Mouse (Mus musculus): ENCODE data around the gene Mgarp. TPM values are rescaled to one million over a fixed set of nuclear protein-coding genes. Genes with fewer than 3 reads are reported as not detected.

Mgarp gene
- polyA plus RNA-seq, 1 experiment from 2014 or later = 0.59 TPM

DNA sequence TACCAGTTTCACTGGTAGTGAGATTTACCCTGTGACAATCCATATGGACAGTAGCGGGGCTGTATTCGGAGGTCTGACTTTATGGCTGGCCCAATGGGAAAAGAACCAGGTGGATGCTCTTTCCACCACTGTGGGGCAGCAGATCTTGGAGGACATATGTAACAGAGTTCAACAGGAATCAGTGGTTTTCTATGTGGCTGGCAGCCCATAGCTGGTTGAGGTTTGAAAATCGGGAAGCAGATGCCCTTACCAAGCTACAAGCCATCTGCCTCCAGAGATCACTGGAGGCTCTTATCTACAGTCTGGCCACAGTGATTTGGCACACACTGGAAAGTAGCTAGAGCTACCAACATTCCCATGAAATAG lies 31.0 kb downstream of the Mgarp start:
- H3K27me3 ChIP-seq (replicated peaks; ENCODE audit: control insufficient read depth, insufficient read depth, low read length) = no peaks in the 10 kb centered on the region
- H3K4me3 ChIP-seq (ENCODE audit: low read depth, low read length) = peak overlapping the region; percentile 33; the same call in 1 of the 2 replicates
- H3K4me2 ChIP-seq (replicated peaks; ENCODE audit: low read depth) = peak overlapping the region; percentile 73
- no peak for TF ChIP-seq CTCF (IDR thresholded peaks at IDR 0.05; ENCODE audit: low read depth)
- 10% methylated on average over 3 of the region's 3 CpGs for WGBS
- H3K36me3 ChIP-seq (ENCODE audit: control insufficient read depth, insufficient read depth) = no peaks in the 10 kb centered on the region
- no peak overlapping the region for H3K27ac ChIP-seq (ENCODE audit: low read depth, low read length)
- ATAC-seq = no peak
- no peaks in the 10 kb centered on the region for H3K9me3 ChIP-seq (ENCODE audit: control insufficient read depth)
- H3K9ac ChIP-seq (ENCODE audit: low read depth, low read length) = no peak overlapping the region
- no peaks in the 10 kb centered on the region for H3K4me1 ChIP-seq (replicated peaks; ENCODE audit: control insufficient read depth, insufficient read depth, low read length)

DNA sequence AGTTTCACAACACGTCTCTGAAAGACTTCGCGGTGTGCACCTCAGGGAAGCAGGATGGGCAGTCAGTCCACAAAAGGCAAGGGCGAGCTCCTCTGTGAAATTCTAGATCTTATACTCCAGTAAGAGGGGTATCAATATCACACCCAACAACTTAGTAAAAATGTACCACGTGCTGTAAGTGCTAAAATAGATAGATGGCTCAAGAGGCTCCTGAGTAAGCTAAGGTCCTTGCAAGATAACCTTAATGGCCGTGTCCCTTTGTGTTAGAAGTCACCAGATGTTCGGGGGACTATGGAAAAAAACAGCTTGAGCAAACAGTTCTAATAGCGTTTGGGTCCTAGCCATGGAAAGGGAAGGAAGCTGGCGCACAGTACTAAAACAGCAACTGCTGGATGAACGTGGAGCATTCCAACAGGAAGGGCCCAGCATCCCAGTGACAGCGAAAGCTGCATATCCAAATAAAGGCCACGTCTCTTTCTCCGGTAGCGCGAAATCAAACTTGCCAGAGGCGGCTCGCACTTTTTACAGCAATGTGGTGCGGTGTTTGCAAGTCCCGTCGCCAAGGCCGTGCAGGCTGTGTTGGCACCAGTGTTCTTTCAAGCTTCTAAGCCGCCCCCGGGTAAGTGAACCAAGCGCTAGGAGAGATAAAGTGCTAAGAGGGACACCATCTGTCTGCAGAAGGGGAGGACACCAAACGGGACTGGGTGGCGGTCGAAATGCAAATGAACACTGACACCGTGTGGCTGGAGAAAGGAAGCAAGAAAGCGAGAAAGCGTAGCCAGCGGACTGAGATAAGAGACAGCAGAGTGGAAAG lies 31.6 kb downstream of the Mgarp start:
- WGBS = 8% methylated on average over 31 of the region's 31 CpGs

DNA sequence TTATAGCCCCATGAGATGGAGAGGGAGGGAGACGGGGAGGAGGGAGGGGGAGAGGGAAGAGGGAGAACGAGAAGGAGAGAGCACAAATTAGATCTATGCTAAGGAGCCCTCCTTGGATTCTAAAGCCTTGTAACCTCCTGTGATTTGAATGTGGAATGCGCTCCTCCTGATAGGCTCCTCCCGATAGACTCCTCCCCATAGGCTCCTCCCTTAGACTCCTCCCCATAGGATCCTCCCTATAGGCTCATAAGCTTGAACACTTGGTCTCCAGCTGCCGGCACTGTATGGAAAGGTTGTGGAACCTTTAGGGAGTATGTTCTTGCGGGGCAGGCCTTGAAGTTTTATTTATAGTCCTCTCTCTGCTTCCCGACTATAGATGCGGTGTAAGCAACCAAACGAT lies 35.5 kb downstream of the Mgarp start:
- no peak for ATAC-seq
- H3K9me3 ChIP-seq (ENCODE audit: control insufficient read depth) = no peaks in the 10 kb centered on the region
- H3K4me1 ChIP-seq (replicated peaks; ENCODE audit: control insufficient read depth, insufficient read depth, low read length) = peaks cover 5% of the 10 kb centered on the region; the same call in 1 of the 2 replicates
- no peak for TF ChIP-seq CTCF (IDR thresholded peaks at IDR 0.05; ENCODE audit: low read depth)
- H3K27ac ChIP-seq (ENCODE audit: low read depth, low read length) = no peak overlapping the region
- no peaks in the 10 kb centered on the region for H3K27me3 ChIP-seq (replicated peaks; ENCODE audit: control insufficient read depth, insufficient read depth, low read length)
- H3K4me2 ChIP-seq (replicated peaks; ENCODE audit: low read depth) = no peak overlapping the region
- H3K9ac ChIP-seq (ENCODE audit: low read depth, low read length) = no peak overlapping the region
- H3K36me3 ChIP-seq (ENCODE audit: control insufficient read depth, insufficient read depth) = no peaks in the 10 kb centered on the region
- no peak overlapping the region for H3K4me3 ChIP-seq (ENCODE audit: low read depth, low read length)
- WGBS = 31% methylated on average over 9 of the region's 9 CpGs

More for the DNA sequence above, 31.6 kb downstream of the Mgarp start:
- Histone ChIP-seq H3K27ac (ENCODE audit: low read depth, low read length) (no peak overlapping the region), H3K9ac (ENCODE audit: low read depth, low read length) (no peak overlapping the region), H3K36me3 (ENCODE audit: control insufficient read depth, insufficient read depth) (no peaks in the 10 kb centered on the region), H3K4me2 (replicated peaks; ENCODE audit: low read depth) (peak overlapping the region; percentile 73), H3K27me3 (replicated peaks; ENCODE audit: control insufficient read depth, insufficient read depth, low read length) (no peaks in the 10 kb centered on the region), H3K9me3 (ENCODE audit: control insufficient read depth) (no peaks in the 10 kb centered on the region), H3K4me3 (ENCODE audit: low read depth, low read length) (peak overlapping the region; percentile 33), H3K4me1 (replicated peaks; ENCODE audit: control insufficient read depth, insufficient read depth, low read length) (no peaks in the 10 kb centered on the region)
- peak; percentile 64 for ATAC-seq
- TF ChIP-seq CTCF (IDR thresholded peaks at IDR 0.05; ENCODE audit: low read depth) = peak; percentile 93

DNA sequence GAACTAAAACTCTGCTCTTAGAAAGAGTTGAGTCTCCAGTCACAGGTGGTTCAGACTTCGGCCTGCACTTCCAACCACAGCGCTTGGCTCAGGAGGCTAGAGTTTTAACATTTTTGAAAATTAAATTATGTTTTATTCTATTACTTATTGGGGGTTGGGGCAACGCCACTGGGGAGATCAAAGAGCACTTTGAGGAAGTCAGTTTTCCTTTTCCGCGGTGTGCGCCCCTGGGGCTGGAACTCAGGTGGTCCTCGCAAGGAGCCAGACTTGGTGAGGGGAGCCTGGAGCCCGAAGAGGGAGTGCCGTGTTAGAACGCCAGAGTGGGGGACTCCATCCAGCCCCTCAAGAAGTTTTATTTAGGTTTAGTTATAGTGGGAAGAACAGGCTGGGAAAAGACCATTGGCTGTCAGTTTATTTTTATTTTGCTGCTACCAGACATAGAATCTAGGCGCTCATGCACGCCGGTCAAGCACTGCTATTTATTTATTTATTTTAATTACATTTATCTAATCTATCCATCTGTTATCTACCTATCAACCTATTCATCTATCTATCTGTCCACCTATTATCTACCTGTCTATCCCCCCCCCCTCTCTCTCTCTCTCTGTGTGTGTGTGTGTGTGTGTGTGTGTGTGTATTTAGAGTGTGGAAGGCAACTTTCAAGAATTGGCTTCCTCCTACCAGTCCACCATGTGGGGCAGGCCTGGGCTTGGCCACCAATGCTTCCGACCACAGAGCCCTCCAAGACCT lies 36.8 kb downstream of the Mgarp start:
- peak overlapping the region; percentile 87 for H3K4me2 ChIP-seq (replicated peaks; ENCODE audit: low read depth)
- 46% methylated on average over 14 of the region's 14 CpGs for WGBS
- ATAC-seq = no peak
- H3K9me3 ChIP-seq (ENCODE audit: control insufficient read depth) = no peaks in the 10 kb centered on the region
- no peaks in the 10 kb centered on the region for H3K36me3 ChIP-seq (ENCODE audit: control insufficient read depth, insufficient read depth)
- H3K27ac ChIP-seq (ENCODE audit: low read depth, low read length) = 0 out of 2 replicates have a peak overlapping the region, but pooled peaks have one; percentile 84
- H3K9ac ChIP-seq (ENCODE audit: low read depth, low read length) = no peak overlapping the region
- peaks cover 5% of the 10 kb centered on the region; the same call in 1 of the 2 replicates for H3K4me1 ChIP-seq (replicated peaks; ENCODE audit: control insufficient read depth, insufficient read depth, low read length)
- no peaks in the 10 kb centered on the region for H3K27me3 ChIP-seq (replicated peaks; ENCODE audit: control insufficient read depth, insufficient read depth, low read length)
- peak overlapping the region; percentile 61 for H3K4me3 ChIP-seq (ENCODE audit: low read depth, low read length)
- no peak for TF ChIP-seq CTCF (IDR thresholded peaks at IDR 0.05; ENCODE audit: low read depth)

DNA sequence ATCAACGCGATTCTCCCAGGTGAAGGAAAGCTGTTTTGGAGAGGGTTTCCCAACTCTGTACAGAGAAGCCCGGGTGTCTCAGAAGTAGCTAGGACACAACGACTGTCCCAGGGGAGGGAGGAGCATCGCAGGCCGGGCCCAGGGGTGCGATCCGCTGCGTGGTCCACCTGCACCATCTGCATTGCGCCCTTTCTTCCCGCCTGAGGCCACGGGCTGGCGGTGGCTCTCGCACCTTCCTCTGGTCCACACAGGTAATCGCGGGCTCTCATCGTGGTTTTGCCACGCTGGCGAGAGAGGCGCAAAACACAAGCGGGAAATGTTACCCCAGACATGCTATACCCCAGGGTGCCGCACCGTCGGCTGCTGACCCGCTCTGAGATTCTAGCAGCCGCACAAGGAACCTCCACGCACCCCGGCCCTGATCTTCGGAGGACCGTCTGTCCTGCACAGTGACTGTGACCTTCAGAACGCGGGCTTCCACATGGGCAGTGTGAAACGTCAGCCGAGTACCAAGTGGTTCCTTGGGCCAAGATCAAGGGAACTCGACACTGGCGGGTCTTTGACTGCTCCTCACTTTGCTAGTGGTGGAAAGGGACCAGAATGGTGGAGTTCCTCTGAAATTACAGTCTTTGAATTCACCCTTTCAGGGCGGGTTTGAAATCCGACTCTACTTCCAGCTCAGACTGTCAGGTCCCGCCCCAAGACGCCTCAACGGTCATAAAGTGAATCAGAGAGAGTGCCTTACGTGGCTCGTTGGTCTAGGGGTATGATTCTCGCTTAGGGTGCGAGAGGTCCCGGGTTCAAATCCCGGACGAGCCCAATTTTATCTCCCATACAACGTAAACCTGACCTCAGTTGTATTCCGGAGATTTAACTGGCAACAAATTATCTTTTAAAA lies 37.6 kb downstream of the Mgarp start:
- Histone ChIP-seq H3K9ac (ENCODE audit: low read depth, low read length) (peak overlapping the region; percentile 66), H3K36me3 (ENCODE audit: control insufficient read depth, insufficient read depth) (no peaks in the 10 kb centered on the region), H3K4me3 (ENCODE audit: low read depth, low read length) (peak overlapping the region; percentile 61), H3K4me2 (replicated peaks; ENCODE audit: low read depth) (peak overlapping the region; percentile 87), H3K27me3 (replicated peaks; ENCODE audit: control insufficient read depth, insufficient read depth, low read length) (no peaks in the 10 kb centered on the region), H3K4me1 (replicated peaks; ENCODE audit: control insufficient read depth, insufficient read depth, low read length) (peaks cover 5% of the 10 kb centered on the region; the same call in 1 of the 2 replicates), H3K27ac (ENCODE audit: low read depth, low read length) (peak overlapping the region; percentile 84), H3K9me3 (ENCODE audit: control insufficient read depth) (no peaks in the 10 kb centered on the region)
- peak; percentile 69 for ATAC-seq
- WGBS = under 1% methylated on average over 50 of the region's 50 CpGs
- no peak for TF ChIP-seq CTCF (IDR thresholded peaks at IDR 0.05; ENCODE audit: low read depth)
